Mouse (Mus musculus): Measurements from ENCODE around the gene Oxgr1. TPM values are rescaled to one million over a fixed set of nuclear protein-coding genes. Genes with fewer than 3 reads are reported as not detected.
A peak's percentile ranks its signal among the peaks of the same experiment; 100 is the strongest.
"Not testable (repeated sequence)": the region's sequence is repeated elsewhere in the genome, so short reads cannot be mapped to it uniquely, and the experiment has no call there.

Oxgr1 gene
- total RNA-seq, 2 experiments from 2014 or later, result 0.17 TPM; not detected in 1

DNA sequence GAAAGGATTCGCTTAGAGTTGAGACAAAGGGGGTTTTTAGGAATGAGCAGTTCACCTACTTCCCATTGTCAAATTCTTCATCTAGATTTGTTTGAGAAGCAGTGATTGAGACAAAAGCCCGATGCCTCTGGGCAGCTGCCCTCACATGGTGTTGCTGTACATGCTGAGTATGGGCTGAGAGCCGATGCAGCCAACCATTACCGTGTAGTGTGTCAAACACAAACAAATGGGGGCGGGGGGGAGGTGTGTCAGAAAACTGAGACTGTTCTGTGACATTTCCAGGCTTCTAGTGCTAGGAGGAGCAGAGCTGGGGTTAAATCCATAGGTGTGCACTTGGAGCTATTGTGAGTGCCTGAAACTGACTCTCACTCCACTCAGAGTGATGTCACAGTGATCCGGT lies 55.5 kb downstream of the Oxgr1 start:
- intact Hi-C loops (cut with DNase I), result no loop called here
- DNase-seq (ENCODE audit: low spot score in 2 of 2), result no peak

DNA sequence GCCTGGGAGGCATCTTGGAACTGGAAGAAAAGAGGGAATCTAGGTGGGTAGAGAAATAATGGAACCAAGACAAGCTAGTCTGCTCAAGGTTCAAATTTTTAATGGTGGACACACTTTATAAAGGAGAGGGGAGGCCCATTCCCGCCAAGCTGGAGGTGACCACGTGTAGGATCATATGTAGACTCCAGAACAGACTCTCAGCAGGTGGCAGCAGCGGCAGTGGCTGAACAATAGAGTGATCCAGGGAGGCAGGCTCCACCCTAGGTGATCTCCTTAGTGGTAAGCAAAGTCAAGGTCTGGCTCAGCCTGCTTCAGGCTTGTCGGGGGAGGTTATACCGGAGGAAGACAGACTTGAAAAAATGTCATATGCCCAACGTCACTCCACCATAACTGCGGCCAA lies 55.9 kb downstream of the Oxgr1 start:
- intact Hi-C loops (cut with DNase I); DNase-seq (ENCODE audit: low spot score in 2 of 2): not testable (repeated sequence)

DNA sequence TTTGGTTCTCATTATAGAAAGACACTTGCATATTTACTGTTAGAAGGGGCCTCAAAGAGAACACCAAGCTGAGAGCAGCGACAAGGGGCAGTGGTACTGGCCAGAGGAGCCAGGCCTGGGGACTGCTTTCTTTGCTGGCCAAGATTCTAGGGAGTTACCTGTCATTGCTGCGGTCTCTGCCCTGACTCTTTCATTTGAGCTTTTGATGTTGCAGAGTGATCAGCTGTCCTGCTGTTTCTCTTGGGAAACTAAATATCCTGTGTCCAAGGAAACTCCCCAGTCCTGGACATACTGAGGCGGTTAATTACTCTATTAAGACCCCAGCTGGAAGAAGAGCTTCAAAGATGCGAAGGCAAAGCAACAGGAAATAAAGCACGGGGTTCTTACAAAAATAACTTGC lies 60.9 kb downstream of the Oxgr1 start:
- intact Hi-C loops (cut with DNase I), result no loop called here
- no peak for DNase-seq (ENCODE audit: low spot score in 2 of 2)

DNA sequence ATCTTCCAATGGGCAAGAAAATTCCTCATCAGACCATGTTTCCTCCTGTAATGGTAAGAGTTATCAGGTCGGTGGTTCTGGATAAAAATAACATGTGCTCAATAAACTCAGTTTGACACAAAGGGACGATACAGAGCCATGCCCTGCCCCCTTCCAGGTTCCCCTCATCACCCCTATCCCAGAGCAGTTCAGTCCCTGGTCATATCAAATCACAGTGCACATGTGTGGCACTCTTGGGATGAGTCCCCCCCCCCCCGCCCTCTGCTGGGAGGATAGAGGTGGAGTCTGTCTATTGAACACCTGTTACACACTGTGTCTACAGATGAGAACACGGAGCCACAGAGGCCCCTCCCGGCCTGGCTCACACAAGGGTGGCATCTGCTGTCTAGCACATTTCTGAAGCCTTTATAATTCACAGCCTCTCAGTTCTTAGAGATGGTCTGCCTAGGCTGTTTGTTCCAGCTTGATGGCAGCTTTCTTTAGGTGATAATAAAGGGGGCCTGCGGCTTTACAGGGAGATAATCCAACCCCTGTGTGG lies 61.5 kb downstream of the Oxgr1 start:
- intact Hi-C loops (cut with DNase I), result no loop called here
- DNase-seq (ENCODE audit: low spot score in 2 of 2), result peak in 1 of 2 experiments; percentile 48

Other genes with a start within 250 kb of the Oxgr1 start
- 100 to 1,000 TPM; 192 to 202 TPM for gene Mbnl2, start 233.2 kb upstream of the Oxgr1 start, total RNA-seq (2021)